Mouse (Mus musculus): ENCODE results near the gene Mnx1. TPM values are rescaled to one million over a fixed set of nuclear protein-coding genes. Genes with fewer than 3 reads are reported as not detected.

Mnx1 gene
- polyA plus RNA-seq, 1 experiment from 2014 or later: 0.95 TPM

Other genes with a start within 250 kb of the Mnx1 start
- gene Lmbr1, start 100.1 kb downstream of the Mnx1 start, polyA plus RNA-seq (2015; fragmentation: Nextera tagmentation; extraction: Ambion mirVana): 35.6 and 36.5 TPM in 2 replicates
- 16.2 and 23.1 TPM in 2 replicates for gene Nom1, start 43.8 kb downstream of the Mnx1 start, polyA plus RNA-seq (2015; fragmentation: Nextera tagmentation; extraction: Ambion mirVana)
- gene Ube3c, start 90.8 kb upstream of the Mnx1 start, polyA plus RNA-seq (2015; fragmentation: Nextera tagmentation; extraction: Ambion mirVana): 32.5 and 36.9 TPM in 2 replicates